Mouse (Mus musculus) myocyte (in vitro differentiated cells): Measurements from ENCODE around the gene Smarcc2. TPM values are rescaled to one million over a fixed set of nuclear protein-coding genes. Genes with fewer than 3 reads are reported as not detected.

ENCODE experiments used
- H3K27me3 ChIP-seq: one replicate; pipeline ENCODE4 v1.6.1; 2011; ENCODE audit not compliant: control insufficient read depth, insufficient read depth, insufficient read length
- H3K36me3 ChIP-seq: one replicate; pipeline ENCODE4 v1.6.1; 2011; ENCODE audit not compliant: control insufficient read depth, insufficient read depth
- H3K4me2 ChIP-seq: one replicate; pipeline ENCODE4 v1.6.1; 2011; ENCODE audit warnings: low read depth, control low read depth
- H3K4me3 ChIP-seq: one replicate; pipeline ENCODE4 v1.5.1; 2011; ENCODE audit warnings: mild to moderate bottlenecking, control low read depth, moderate library complexity
- H3K79me2 ChIP-seq: one replicate; pipeline ENCODE4 v1.6.1; 2011; ENCODE audit not compliant: control insufficient read depth, insufficient read depth
- H3ac ChIP-seq: one replicate; pipeline ENCODE4 v1.6.1; 2011; ENCODE audit not compliant: control insufficient read depth, insufficient read length
- CEBPB ChIP-seq: IDR thresholded peaks from 2 replicates; pipeline ENCODE4 v1.6.1; 2011; ENCODE audit warnings: mild to moderate bottlenecking, moderate library complexity; ENCODE audit not compliant: poor library complexity, insufficient read depth, severe bottlenecking
- E2F4 ChIP-seq: IDR thresholded peaks from one replicate; pipeline ENCODE4 v1.6.1; 2011; ENCODE audit warnings: mild to moderate bottlenecking, control low read depth, moderate library complexity; ENCODE audit not compliant: insufficient read depth
- MAX ChIP-seq: IDR thresholded peaks from one replicate; pipeline ENCODE4 v1.6.1; 2011; ENCODE audit warnings: low read depth, mild to moderate bottlenecking, control low read depth
- MYOD1 ChIP-seq, 3 experiments: IDR thresholded peaks; one replicate each; pipeline ENCODE4 v1.6.1; 2011; ENCODE audit warnings: control low read depth in 2 of 3, low read depth in 2 of 3, mild to moderate bottlenecking in 2 of 3, moderate library complexity in 1 of 3; ENCODE audit not compliant: insufficient read length in 2 of 3, control insufficient read depth in 1 of 3
- MYOG ChIP-seq, 3 experiments: IDR thresholded peaks; one replicate each; pipeline ENCODE4 v1.6.1; 2011; ENCODE audit warnings: control low read depth in 2 of 3, low read depth in 2 of 3, mild to moderate bottlenecking in 2 of 3; ENCODE audit not compliant: insufficient read length in 2 of 3, control insufficient read depth in 1 of 3, insufficient read depth in 1 of 3
- POLR2A ChIP-seq: IDR thresholded peaks from one replicate; pipeline ENCODE4 v1.6.1; 2011; ENCODE audit warnings: low read depth, mild to moderate bottlenecking, control low read depth, moderate library complexity; ENCODE audit not compliant: insufficient read length
- POLR2AphosphoS2 ChIP-seq: IDR thresholded peaks from one replicate; pipeline ENCODE4 v1.6.1; 2011; ENCODE audit warnings: low read depth, control low read depth; ENCODE audit not compliant: insufficient read length
- REST ChIP-seq: IDR thresholded peaks from one replicate; pipeline ENCODE4 v1.6.1; 2011; ENCODE audit warnings: mild to moderate bottlenecking, control low read depth, moderate library complexity; ENCODE audit not compliant: insufficient read depth, insufficient read length
- SRF ChIP-seq: IDR thresholded peaks from one replicate; pipeline ENCODE4 v1.6.1; 2011; ENCODE audit warnings: low read depth; ENCODE audit not compliant: control insufficient read depth, insufficient read length
- TCF12 ChIP-seq: IDR thresholded peaks from one replicate; pipeline ENCODE4 v1.6.1; 2011; ENCODE audit warnings: mild to moderate bottlenecking, control low read depth; ENCODE audit not compliant: poor library complexity, insufficient read depth, severe bottlenecking
- TCF3 ChIP-seq: IDR thresholded peaks from one replicate; pipeline ENCODE4 v1.6.1; 2011; ENCODE audit warnings: low read depth, control low read depth; ENCODE audit not compliant: insufficient read length
- USF1 ChIP-seq: IDR thresholded peaks from one replicate; pipeline ENCODE4 v1.6.1; 2011; ENCODE audit warnings: low read depth, mild to moderate bottlenecking, control low read depth, moderate library complexity
- polyA plus RNA-seq: library from polyadenylated mRNA; unstranded; fragments of >200 nt; fragmentation: generic; extraction: Trizol; gene quantifications from one replicate; pipeline ENCODE4 v1.2.1, GENCODE M21; 2012; ENCODE audit warnings: missing spikeins

The Smarcc2 gene
- polyA plus RNA-seq, 1 experiment = 52.5 TPM

DNA sequence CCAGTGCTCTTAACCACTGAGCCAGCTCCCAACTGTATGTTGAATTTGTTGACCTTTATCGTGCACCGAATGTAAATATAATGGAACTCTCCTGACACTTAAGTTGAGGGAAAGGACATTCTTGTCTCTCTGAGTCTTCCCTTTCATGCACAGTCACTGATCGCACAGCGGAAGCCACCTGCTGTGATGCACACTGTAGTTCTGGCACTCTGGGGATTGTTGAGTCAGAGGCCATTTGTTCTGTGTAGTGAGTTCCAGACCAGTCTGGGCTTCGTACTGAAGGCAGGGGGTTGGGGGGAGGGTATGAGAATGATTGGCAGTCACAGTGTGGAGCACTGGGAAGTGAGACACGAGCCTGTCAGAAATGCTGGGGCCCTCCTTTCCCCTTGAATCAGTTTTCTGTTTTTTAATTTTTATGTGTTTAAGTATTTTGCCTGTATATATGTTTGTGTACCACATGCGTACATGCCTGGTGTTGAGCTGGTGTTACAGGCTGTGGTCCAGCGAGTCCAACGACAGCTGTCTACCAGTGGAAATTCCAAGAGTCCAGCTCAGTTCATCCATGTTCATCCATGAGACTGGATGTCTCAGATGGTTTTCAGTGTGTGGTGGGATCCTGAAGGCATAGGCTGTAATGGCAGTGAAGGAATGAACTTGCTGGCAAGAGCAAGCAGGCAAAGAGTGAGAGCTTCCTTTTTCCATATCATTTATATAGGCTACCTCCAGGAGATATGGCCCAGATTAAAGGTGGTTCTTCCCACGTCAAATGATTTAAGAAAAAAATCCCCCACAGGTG is 17.5 kb upstream of the Smarcc2 start:
- Histone ChIP-seq H3K27me3 (no peaks in the 10 kb centered on the region), H3K36me3 (peaks cover 23% of the 10 kb centered on the region), H3K79me2 (no peaks in the 10 kb centered on the region), H3K4me3 (no peak overlapping the region), H3K4me2 (no peak overlapping the region), H3ac (no peak overlapping the region)
- TF ChIP-seq POLR2A (no peak), MAX (no peak), MYOD1 (IDR thresholded peaks at IDR 0.05; ENCODE audit: control insufficient read depth in 1 of 3, insufficient read length in 2 of 3, low read depth in 2 of 3) (no peak), POLR2AphosphoS2 (peak; percentile 64), SRF (no peak), TCF3 (no peak), CEBPB (no peak), E2F4 (no peak)

DNA sequence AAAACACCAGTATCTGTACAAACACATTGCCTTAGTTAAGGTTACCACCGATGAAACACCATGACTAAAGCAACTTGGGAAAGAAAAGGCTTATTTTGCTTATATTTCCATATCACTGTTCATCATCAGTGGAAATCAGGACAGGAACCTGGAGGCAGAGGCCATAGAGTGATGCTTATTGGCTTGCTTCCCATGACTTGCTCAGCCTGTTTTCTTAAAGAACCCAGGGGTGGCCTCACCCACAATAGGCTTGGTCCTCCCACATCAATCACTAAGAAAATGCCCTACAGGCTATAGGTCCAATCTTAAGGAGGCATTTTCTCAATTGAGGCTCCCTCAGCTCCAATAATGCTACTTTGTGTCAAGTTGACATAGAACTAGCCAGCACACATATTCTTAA is 16.3 kb upstream of the Smarcc2 start:
- H3K4me2 ChIP-seq = no peak overlapping the region
- no peak overlapping the region for H3ac ChIP-seq
- H3K4me3 ChIP-seq = no peak overlapping the region
- no peaks in the 10 kb centered on the region for H3K27me3 ChIP-seq
- TF ChIP-seq SRF = no peak
- no peak for TF ChIP-seq POLR2A
- TF ChIP-seq MYOD1 (IDR thresholded peaks at IDR 0.05; ENCODE audit: control insufficient read depth in 1 of 3, insufficient read length in 2 of 3, low read depth in 2 of 3) = no peak
- TF ChIP-seq TCF12 = no peak
- no peak for TF ChIP-seq TCF3
- TF ChIP-seq USF1 = no peak
- TF ChIP-seq MYOG (IDR thresholded peaks at IDR 0.05; ENCODE audit: control insufficient read depth in 1 of 3, insufficient read depth in 1 of 3, insufficient read length in 2 of 3, low read depth in 2 of 3) = no peak
- no peak for TF ChIP-seq E2F4
- no peak for TF ChIP-seq REST
- no peak for TF ChIP-seq MAX
- TF ChIP-seq CEBPB = no peak
- TF ChIP-seq POLR2AphosphoS2 = no peak
- H3K36me3 ChIP-seq = peaks cover 23% of the 10 kb centered on the region
- no peaks in the 10 kb centered on the region for H3K79me2 ChIP-seq

DNA sequence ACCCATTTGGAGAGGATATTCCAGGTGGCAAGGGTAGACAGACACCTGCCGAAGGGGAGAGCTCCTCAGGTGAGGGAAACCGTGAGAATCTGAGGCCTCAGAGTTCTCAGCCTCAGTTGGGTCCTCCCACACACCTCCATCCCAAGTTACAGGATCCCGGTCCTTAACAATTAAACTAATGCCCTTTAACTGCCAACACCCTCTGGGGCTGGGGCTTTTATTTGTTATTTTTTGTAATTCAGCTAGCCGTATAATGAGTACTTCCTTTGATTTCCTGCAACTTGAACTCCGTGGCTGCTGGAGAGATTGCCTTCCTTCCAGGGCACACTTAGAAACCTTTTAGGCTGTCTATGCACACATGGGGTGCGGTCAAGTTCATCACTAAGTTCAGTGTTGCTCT is 14.7 kb upstream of the Smarcc2 start:
- H3K27me3 ChIP-seq = no peaks in the 10 kb centered on the region
- no peak overlapping the region for H3K4me2 ChIP-seq
- no peak overlapping the region for H3ac ChIP-seq
- TF ChIP-seq SRF = no peak
- no peak for TF ChIP-seq REST
- no peak for TF ChIP-seq CEBPB
- TF ChIP-seq POLR2AphosphoS2 = no peak
- no peak for TF ChIP-seq POLR2A
- no peaks in the 10 kb centered on the region for H3K79me2 ChIP-seq
- H3K36me3 ChIP-seq = peaks cover 18% of the 10 kb centered on the region
- H3K4me3 ChIP-seq = no peak overlapping the region

DNA sequence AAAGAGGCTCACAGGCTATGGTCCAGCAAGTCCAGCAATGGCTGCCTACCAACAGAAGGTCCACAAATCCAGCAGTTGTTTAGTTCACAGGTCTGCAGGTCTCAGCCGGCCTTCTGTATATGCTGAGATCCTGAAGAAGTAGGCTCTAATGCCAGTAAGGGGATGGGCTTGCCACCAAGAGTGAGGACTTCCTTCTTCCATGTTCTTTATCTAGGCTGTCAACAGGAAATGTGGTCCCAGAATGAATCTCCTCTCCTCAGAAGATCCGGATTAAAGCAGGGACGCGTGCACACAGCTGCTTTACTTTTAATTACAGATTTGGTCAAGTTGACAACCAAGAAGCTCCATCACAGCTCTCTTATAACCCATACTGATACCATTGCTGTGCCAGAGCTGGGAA is 13.6 kb upstream of the Smarcc2 start:
- no peak for TF ChIP-seq POLR2AphosphoS2
- TF ChIP-seq MYOD1 (IDR thresholded peaks at IDR 0.05; ENCODE audit: control insufficient read depth in 1 of 3, insufficient read length in 2 of 3, low read depth in 2 of 3) = no peak
- TF ChIP-seq MAX = no peak
- no peak for TF ChIP-seq USF1
- TF ChIP-seq SRF = no peak
- no peak for TF ChIP-seq TCF3
- no peak for TF ChIP-seq POLR2A
- TF ChIP-seq REST = no peak
- TF ChIP-seq TCF12 = no peak
- no peak for TF ChIP-seq MYOG (IDR thresholded peaks at IDR 0.05; ENCODE audit: control insufficient read depth in 1 of 3, insufficient read depth in 1 of 3, insufficient read length in 2 of 3, low read depth in 2 of 3)
- no peak for TF ChIP-seq CEBPB
- TF ChIP-seq E2F4 = no peak
- Histone ChIP-seq H3ac (no peak overlapping the region), H3K36me3 (peaks cover 13% of the 10 kb centered on the region), H3K4me3 (no peak overlapping the region), H3K27me3 (no peaks in the 10 kb centered on the region), H3K79me2 (no peaks in the 10 kb centered on the region), H3K4me2 (no peak overlapping the region)

DNA sequence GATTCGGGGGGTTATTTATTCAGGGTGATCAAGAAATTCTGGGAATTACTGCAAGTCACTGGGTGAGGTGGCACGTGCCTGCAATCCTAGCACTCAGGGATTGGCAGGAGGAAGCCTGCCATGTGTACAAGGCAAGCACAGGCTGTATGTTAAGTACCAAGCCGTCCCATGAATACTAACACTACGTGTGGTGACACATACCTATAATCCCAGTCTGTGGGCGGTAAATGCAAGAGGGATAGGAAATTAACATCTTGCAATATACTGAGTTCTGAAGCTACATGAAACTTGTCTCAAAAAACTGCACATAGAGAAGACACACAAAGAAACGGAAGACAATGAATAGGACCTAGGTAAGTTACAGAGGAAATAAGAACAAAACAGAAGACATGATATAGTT is 8.0 kb upstream of the Smarcc2 start:
- Histone ChIP-seq H3K79me2 (no peaks in the 10 kb centered on the region), H3K36me3 (no peaks in the 10 kb centered on the region), H3K4me3 (no peak overlapping the region), H3K4me2 (no peak overlapping the region), H3ac (no peak overlapping the region), H3K27me3 (no peaks in the 10 kb centered on the region)
- no peak for TF ChIP-seq CEBPB
- no peak for TF ChIP-seq POLR2A
- no peak for TF ChIP-seq E2F4
- no peak for TF ChIP-seq USF1
- TF ChIP-seq MYOD1 (IDR thresholded peaks at IDR 0.05; ENCODE audit: control insufficient read depth in 1 of 3, insufficient read length in 2 of 3, low read depth in 2 of 3) = no peak
